Mouse (Mus musculus) kidney, embryonic 14.5 days (tissue): Measurements from ENCODE around the gene Jagn1. TPM values are rescaled to one million over a fixed set of nuclear protein-coding genes. Genes with fewer than 3 reads are reported as not detected.

ENCODE experiments used
- ATAC-seq: fragments of 200-750 bp; cut with Nextera tagmentation; 2 replicates; pipeline ENCODE4 v1.8.0; 2017; ENCODE audit warnings: moderate number of reproducible peaks, mild to moderate bottlenecking, moderate TSS enrichment, moderate library complexity; ENCODE audit not compliant: low FRiP score, low TSS enrichment
- H3K27ac ChIP-seq: fragments of 300-500 bp; sonication (generic); 2 replicates; pipeline ENCODE4 v1.5.1; 2014; ENCODE audit warnings: low read depth, mild to moderate bottlenecking, low read length, moderate library complexity, mixed read lengths
- H3K27me3 ChIP-seq: fragments of 300-500 bp; sonication (generic); 2 replicates; pipeline ENCODE4 v1.6.1; 2014; ENCODE audit warnings: mild to moderate bottlenecking, low read length; ENCODE audit not compliant: control insufficient read depth, insufficient read depth
- H3K36me3 ChIP-seq: fragments of 300-500 bp; sonication (generic); 2 replicates; pipeline ENCODE4 v1.6.1; 2014; ENCODE audit warnings: low read length, mixed read lengths; ENCODE audit not compliant: control insufficient read depth, insufficient read depth
- H3K4me1 ChIP-seq: fragments of 300-500 bp; sonication (generic); 2 replicates; pipeline ENCODE4 v1.6.1; 2014; ENCODE audit warnings: low read length, mixed read lengths; ENCODE audit not compliant: control insufficient read depth, insufficient read depth
- H3K4me2 ChIP-seq: fragments of 300-500 bp; sonication (generic); replicated peaks from 2 replicates; pipeline ENCODE4 v1.6.1; 2014; ENCODE audit warnings: low read depth, mild to moderate bottlenecking, low read length
- H3K4me3 ChIP-seq: fragments of 300-500 bp; sonication (generic); 2 replicates; pipeline ENCODE4 v1.5.1; 2014; ENCODE audit warnings: mild to moderate bottlenecking, low read length
- H3K9ac ChIP-seq: fragments of 300-500 bp; sonication (generic); 2 replicates; pipeline ENCODE4 v1.6.1; 2014; ENCODE audit warnings: low read depth, mild to moderate bottlenecking, low read length, moderate library complexity
- H3K9me3 ChIP-seq: fragments of 300-500 bp; sonication (generic); 2 replicates; pipeline ENCODE4 v1.6.1; 2016; ENCODE audit warnings: low read length; ENCODE audit not compliant: control insufficient read depth
- WGBS: fragments of 180-500 bp; shearing (Covaris S2); extraction: QIAGEN DNeasy Blood & Tissue Kit; methylation state at CpG from one replicate; pipeline ENCODE4 v1.1.7; 2014; 5-methylcytosine and 5-hydroxymethylcytosine counted together
- polyA plus RNA-seq: library from polyadenylated mRNA; unstranded; fragments of >200 nt; fragmentation: Nextera tagmentation; extraction: Ambion mirVana; gene quantifications from 2 replicates; pipeline ENCODE4 v1.2.1, GENCODE M21; 2014

The Jagn1 gene
- polyA plus RNA-seq, 1 experiment from 2014 or later: 95.9 TPM

DNA sequence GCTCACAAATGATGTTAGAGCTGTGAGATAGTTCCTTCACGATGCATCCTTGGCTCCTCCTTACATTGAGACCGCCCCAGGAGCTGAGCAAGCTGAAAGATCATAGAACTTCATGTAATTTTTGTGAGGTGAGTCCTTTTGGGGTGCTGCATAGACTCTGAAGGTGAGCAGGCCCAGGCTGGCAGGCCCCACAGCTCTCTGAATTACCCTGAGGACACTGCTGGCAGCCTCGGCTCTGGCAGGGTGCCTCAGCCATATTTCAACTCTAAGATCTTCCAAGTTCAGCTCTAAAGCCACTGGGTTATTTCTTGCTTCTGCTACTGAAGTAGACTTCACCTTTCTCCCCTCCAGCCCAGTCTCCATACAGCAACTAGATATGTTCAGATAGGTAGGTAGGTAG lies 1.7 kb upstream of the Jagn1 start:
- H3K27me3 ChIP-seq: no peaks in the 10 kb centered on the region
- H3K9me3 ChIP-seq: no peaks in the 10 kb centered on the region
- peaks cover 6% of the 10 kb centered on the region; the same call in 1 of the 2 replicates for H3K4me1 ChIP-seq
- no peak overlapping the region for H3K4me3 ChIP-seq
- no peak overlapping the region for H3K27ac ChIP-seq
- peaks cover 4% of the 10 kb centered on the region; the same call in 1 of the 2 replicates for H3K36me3 ChIP-seq
- H3K4me2 ChIP-seq: no peak overlapping the region
- 84% methylated on average over 3 of the region's 3 CpGs for WGBS
- H3K9ac ChIP-seq: no peak overlapping the region
- no peak for ATAC-seq

DNA sequence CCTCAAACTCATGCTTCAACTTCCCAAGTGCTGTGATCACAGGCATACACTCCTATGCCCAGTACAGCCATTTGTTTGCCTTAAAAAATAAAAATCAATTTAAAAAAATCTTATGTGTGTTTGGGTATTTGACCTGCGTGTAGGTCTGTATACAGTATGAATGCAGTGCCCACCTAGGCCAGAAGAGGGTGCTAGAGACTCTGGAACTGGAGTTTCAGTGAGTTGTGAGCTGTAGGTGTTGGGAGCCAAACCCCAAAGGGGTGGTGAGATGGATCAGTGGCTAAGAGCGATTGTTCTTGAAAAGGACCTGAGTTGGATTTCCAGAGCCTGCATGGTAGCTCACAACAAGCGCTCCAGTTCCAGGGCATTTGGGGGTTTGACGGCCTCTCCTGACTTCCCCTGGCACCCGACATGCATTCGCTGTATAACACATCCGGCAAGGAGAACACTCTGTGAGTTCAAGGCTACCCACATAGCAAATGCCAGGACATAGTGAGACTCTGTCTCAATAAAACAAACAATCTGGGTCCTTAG lies 1.2 kb upstream of the Jagn1 start:
- no peaks in the 10 kb centered on the region for H3K9me3 ChIP-seq
- H3K4me2 ChIP-seq: no peak overlapping the region
- peaks cover 6% of the 10 kb centered on the region; the same call in 1 of the 2 replicates for H3K36me3 ChIP-seq
- WGBS: 57% methylated on average over 7 of the region's 7 CpGs
- no peaks in the 10 kb centered on the region for H3K27me3 ChIP-seq
- no peak overlapping the region for H3K4me3 ChIP-seq
- ATAC-seq: no peak
- peaks cover 6% of the 10 kb centered on the region; the same call in 1 of the 2 replicates for H3K4me1 ChIP-seq
- H3K27ac ChIP-seq: no peak overlapping the region
- no peak overlapping the region for H3K9ac ChIP-seq

GRCm38 (mm10) chr6:113442087-113442441 lies 305 bp upstream of the Jagn1 start:
- WGBS: 42% methylated on average over 9 of the region's 9 CpGs
- Histone ChIP-seq H3K4me3 (peak overlapping the region; percentile 70), H3K36me3 (peaks cover 14% of the 10 kb centered on the region), H3K4me1 (peaks cover 6% of the 10 kb centered on the region; the same call in 1 of the 2 replicates), H3K4me2 (peak overlapping the region; percentile 80), H3K27me3 (no peaks in the 10 kb centered on the region), H3K9ac (peak overlapping the region; percentile 92), H3K9me3 (no peaks in the 10 kb centered on the region), H3K27ac (peak overlapping the region; percentile 3; the same call in 1 of the 2 replicates)
- no peak for ATAC-seq

DNA sequence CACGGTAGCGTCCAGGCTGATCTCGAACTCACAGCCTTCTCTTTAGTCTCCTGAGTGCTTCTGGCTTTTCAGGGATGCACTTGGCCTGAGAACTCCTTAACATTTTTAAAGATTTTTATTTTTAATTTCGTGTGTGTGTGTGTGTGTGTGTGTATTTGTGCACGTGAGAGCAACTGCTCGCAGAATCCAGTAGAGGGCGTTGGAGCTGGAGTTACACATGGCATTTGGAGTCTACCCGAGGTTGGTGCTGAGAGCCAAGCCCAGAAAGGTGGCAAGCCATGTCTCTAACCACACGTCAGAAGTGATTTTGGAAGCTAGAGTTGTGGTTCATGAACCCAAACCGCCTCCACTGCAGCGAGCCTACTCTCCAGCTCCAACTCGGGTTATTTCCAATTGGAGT lies 722 bp downstream of the Jagn1 start:
- H3K36me3 ChIP-seq: peaks cover 24% of the 10 kb centered on the region
- H3K27me3 ChIP-seq: no peaks in the 10 kb centered on the region
- H3K4me3 ChIP-seq: peak overlapping the region; percentile 70
- peak overlapping the region; percentile 92 for H3K9ac ChIP-seq
- H3K4me1 ChIP-seq: peaks cover 6% of the 10 kb centered on the region; the same call in 1 of the 2 replicates
- 0 out of 2 replicates have a peak, but pooled peaks have one; percentile 14 for ATAC-seq
- peak overlapping the region; percentile 21; the same call in 1 of the 2 replicates for H3K27ac ChIP-seq
- peak overlapping the region; percentile 80 for H3K4me2 ChIP-seq
- WGBS: 51% methylated on average over 12 of the region's 12 CpGs
- no peaks in the 10 kb centered on the region for H3K9me3 ChIP-seq

- H3K4me2 ChIP-seq: no peak overlapping the region
- ATAC-seq: peak; percentile 19; the same call in 1 of the 2 replicates
Observed at GRCm38 (mm10) chr6:113444207-113444965, 2.0 kb downstream of the Jagn1 start.

DNA sequence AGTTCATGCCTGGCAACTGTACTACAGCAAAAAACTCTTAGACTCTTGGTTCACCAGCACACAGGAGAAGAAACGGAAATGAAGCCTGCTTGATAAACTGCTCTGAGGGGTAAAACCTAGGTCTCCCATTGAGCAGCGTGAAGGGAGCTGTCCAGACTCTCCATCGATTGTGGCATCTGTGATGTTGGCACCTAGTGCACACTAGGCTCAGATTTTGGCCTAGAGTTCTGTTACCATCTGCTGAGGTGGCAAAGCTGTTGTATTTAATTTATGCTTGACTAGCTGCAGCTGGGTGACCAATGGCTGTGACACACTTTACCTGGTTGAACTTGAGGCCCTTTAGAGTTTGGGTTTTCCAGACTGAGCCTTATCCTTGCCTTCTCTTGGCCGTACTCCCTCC lies 5.3 kb downstream of the Jagn1 start:
- H3K27ac ChIP-seq: no peak overlapping the region
- no peaks in the 10 kb centered on the region for H3K27me3 ChIP-seq
- no peak overlapping the region for H3K9ac ChIP-seq
- H3K4me3 ChIP-seq: no peak overlapping the region
- ATAC-seq: no peak
- no peak overlapping the region for H3K4me2 ChIP-seq
- H3K36me3 ChIP-seq: peaks cover 34% of the 10 kb centered on the region
- peaks cover 6% of the 10 kb centered on the region; the same call in 1 of the 2 replicates for H3K4me1 ChIP-seq
- no peaks in the 10 kb centered on the region for H3K9me3 ChIP-seq
- 96% methylated on average over 4 of the region's 4 CpGs for WGBS

More at GRCm38 (mm10) chr6:113444207-113444965, 2.0 kb downstream of the Jagn1 start:
- peaks cover 6% of the 10 kb centered on the region; the same call in 1 of the 2 replicates for H3K4me1 ChIP-seq
- H3K36me3 ChIP-seq: peaks cover 34% of the 10 kb centered on the region
- H3K9me3 ChIP-seq: no peaks in the 10 kb centered on the region
- 72% methylated on average over 6 of the region's 8 CpGs for WGBS
- no peak overlapping the region for H3K4me3 ChIP-seq
- no peak overlapping the region for H3K9ac ChIP-seq
- no peaks in the 10 kb centered on the region for H3K27me3 ChIP-seq
- peak overlapping the region; percentile 65 for H3K27ac ChIP-seq

DNA sequence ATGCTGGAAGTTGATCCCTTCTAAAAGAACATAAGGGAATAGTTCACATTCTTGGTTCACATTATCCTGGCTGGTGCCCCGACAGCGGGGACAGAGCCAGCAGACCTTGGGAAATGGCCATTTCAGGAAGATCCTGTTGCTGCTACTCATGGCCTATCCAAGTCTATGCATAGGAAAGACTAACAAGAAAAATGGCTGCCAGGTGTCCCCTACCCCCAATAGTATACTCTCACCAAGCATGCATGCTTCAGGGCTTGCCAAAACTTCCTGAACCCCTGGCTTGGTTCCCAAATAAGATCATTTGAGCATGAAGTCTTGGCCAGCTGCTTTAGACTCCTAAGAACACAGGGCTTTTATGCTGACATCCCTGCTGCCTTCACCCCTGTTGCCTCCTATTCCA lies 9.5 kb downstream of the Jagn1 start:
- Histone ChIP-seq H3K36me3 (peaks cover 22% of the 10 kb centered on the region), H3K27ac (no peak overlapping the region), H3K4me2 (no peak overlapping the region), H3K4me1 (no peaks in the 10 kb centered on the region), H3K9me3 (no peaks in the 10 kb centered on the region), H3K4me3 (no peak overlapping the region), H3K9ac (no peak overlapping the region), H3K27me3 (no peaks in the 10 kb centered on the region)
- ATAC-seq: no peak
- 80% methylated on average over 2 of the region's 2 CpGs for WGBS

DNA sequence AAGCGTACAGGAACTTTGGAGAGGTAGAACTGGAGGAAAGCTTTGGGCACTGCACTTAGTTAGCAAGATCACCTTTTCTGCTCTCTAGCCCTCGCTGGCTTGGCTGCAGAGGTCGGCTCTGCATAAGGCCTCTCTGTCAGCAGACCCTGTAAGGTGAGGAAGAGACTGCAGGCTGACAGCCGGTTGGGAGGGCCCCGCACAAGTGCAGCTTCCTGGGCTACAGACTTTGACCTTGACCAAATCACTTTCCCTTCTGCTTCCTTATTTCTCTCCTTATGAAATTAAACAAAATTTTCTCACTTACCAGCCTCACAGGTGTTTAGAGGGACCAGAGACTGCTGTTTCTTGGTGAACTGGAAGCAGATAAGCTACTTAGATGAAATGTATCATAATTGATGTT lies 12.6 kb downstream of the Jagn1 start:
- WGBS: 48% methylated on average over 5 of the region's 5 CpGs
- Histone ChIP-seq H3K9ac (no peak overlapping the region), H3K4me2 (no peak overlapping the region), H3K9me3 (no peaks in the 10 kb centered on the region), H3K27me3 (no peaks in the 10 kb centered on the region), H3K27ac (no peak overlapping the region), H3K36me3 (no peaks in the 10 kb centered on the region), H3K4me1 (no peaks in the 10 kb centered on the region), H3K4me3 (no peak overlapping the region)
- ATAC-seq: no peak

- Histone ChIP-seq H3K9ac (no peak within 1 kb of the TSS), H3K27me3 (no peaks in the 10 kb centered on the region), H3K27ac (no peak within 1 kb of the TSS), H3K9me3 (no peaks in the 10 kb centered on the region), H3K4me3 (no peak within 1 kb of the TSS), H3K4me2 (peak within 1 kb of the TSS; percentile 0; the same call in 1 of the 2 replicates), H3K4me1 (no peaks in the 10 kb centered on the region), H3K36me3 (no peaks in the 10 kb centered on the region)
- WGBS: 52% methylated on average over 10 of the region's 10 CpGs
- ATAC-seq: no peak
Observed at GRCm38 (mm10) chr6:113457952-113458534, 15.7 kb downstream of the Jagn1 start, which contains the start of gene Il17re. Il17re (plus strand) TSS chr6:113458484.
